Mouse (Mus musculus) monocyte, adult 2 months (primary cell): ENCODE data around the gene Nmnat2.

Experiments used
- DNase-seq, 2 experiments: peaks; one replicate each; pipeline ENCODE4 v3.0.0; 2022; ENCODE audit warnings: low spot score in 2 of 2, low read depth in 1 of 2

Nmnat2 gene

GRCm38 (mm10) chr1:153157021-153157623, 202.3 kb downstream of the Nmnat2 start:
- no peak for DNase-seq

DNA sequence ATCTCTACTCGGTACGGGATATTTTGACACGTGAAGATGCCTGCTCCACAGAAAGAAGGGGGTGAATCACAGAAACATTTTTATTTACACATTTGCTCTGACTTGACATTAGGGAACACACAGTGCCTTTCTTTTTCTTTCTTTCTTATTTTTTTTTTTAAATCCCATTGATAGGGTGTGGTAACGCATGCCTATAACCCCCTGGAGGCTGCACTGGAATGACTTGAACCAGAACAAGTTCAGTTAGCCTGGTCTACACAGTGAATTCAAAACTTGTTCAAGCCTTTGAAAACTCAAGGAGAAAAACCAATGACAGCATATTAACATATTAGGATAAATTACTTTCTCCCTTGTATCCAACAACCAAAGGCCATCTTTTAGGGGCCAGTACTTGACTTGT, 204.3 kb downstream of the Nmnat2 start:
- DNase-seq = no peak

GRCm38 (mm10) chr1:153163831-153164230, 209.0 kb downstream of the Nmnat2 start:
- no peak for DNase-seq

DNA sequence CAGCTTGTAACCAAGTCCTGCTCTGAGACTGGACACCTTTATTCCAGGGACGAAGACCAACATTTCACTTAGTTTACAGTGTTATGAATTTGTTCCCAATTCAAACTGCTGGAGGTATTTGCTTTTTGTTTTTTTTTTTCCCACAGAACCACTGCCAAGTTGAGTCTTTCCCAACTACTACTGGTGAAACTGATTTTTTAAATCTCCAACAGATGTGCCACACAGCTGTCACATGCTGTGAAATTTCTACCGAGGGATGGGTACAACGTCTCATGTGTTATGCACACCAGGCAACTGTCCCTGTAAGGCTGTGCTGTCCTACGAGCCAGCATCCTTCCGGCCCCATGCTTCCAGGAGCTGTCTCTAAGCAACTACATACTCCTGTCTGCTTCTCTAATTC, 213.5 kb downstream of the Nmnat2 start:
- DNase-seq = no peak
